Mouse (Mus musculus): Measurements from ENCODE around the gene Tnfaip8l1. TPM values are rescaled to one million over a fixed set of nuclear protein-coding genes. Genes with fewer than 3 reads are reported as not detected.

Tnfaip8l1 gene
- total RNA-seq, 4 experiments from 2014 or later = 2.2 to 4.2 (median 3.8) TPM

Small RNA genes within 50 kb of the gene (microRNA-seq; reads per million reads assigned to microRNA genes)
- gene Gm44397 = 0 reads per million in 2 experiments

Other genes starting within 250 kb of the Tnfaip8l1 start
- 1 to 10 TPM; 2.9 to 7.1 (median 4.9) TPM for gene Zfp119b, start 213.0 kb upstream of the Tnfaip8l1 start, total RNA-seq (2022)
- gene Ebi3, start 209.8 kb upstream of the Tnfaip8l1 start, total RNA-seq (2022) = 1 to 10 TPM in 3 of 4 experiments, under 1 TPM in 1; 0.49 to 2.0 (median 1.5) TPM
- 10 to 100 TPM; 18.6 to 21.4 (median 20.3) TPM for gene Yju2, start 203.4 kb upstream of the Tnfaip8l1 start, total RNA-seq (2022)
- gene Shd, start 192.0 kb upstream of the Tnfaip8l1 start, total RNA-seq (2022) = 1 to 10 TPM; 1.7 to 4.8 (median 3.0) TPM
- gene Fsd1, start 176.0 kb upstream of the Tnfaip8l1 start, total RNA-seq (2022) = 1 to 10 TPM in 3 of 4 experiments, under 1 TPM in 1; 0.87 to 3.4 (median 2.9) TPM
- gene Stap2, start 156.9 kb upstream of the Tnfaip8l1 start, total RNA-seq (2022) = 1 to 10 TPM; 4.8 to 9.3 (median 6.8) TPM
- gene Mpnd, start 156.8 kb upstream of the Tnfaip8l1 start, total RNA-seq (2022) = 100 to 1,000 TPM; 101 to 119 (median 110) TPM
- 10 to 100 TPM; 44.3 to 52.5 (median 49.9) TPM for gene Sh3gl1, start 125.8 kb upstream of the Tnfaip8l1 start, total RNA-seq (2022)
- gene Chaf1a, start 122.0 kb upstream of the Tnfaip8l1 start, total RNA-seq (2022) = 1 to 10 TPM; 3.8 to 6.0 (median 4.3) TPM
- 10 to 100 TPM; 67.6 to 93.5 (median 82.6) TPM for gene Ubxn6, start 87.4 kb upstream of the Tnfaip8l1 start, total RNA-seq (2022)
- gene Hdgfl2, start 82.8 kb upstream of the Tnfaip8l1 start, total RNA-seq (2022) = 100 to 1,000 TPM in 1 of 4 experiments, 10 to 100 TPM in 3; 55.6 to 123 (median 80.3) TPM
- 100 to 1,000 TPM in 1 of 4 experiments, 10 to 100 TPM in 3; 45.4 to 191 (median 87.0) TPM for gene Plin4, start 52.7 kb upstream of the Tnfaip8l1 start, total RNA-seq (2022)
- gene Plin5, start 44.9 kb upstream of the Tnfaip8l1 start, total RNA-seq (2022) = 10 to 100 TPM; 20.4 to 32.6 (median 26.9) TPM
- 10 to 100 TPM; 14.5 to 34.6 (median 16.4) TPM for gene Lrg1, start 40.5 kb upstream of the Tnfaip8l1 start, total RNA-seq (2022)
- 10 to 100 TPM in 2 of 4 experiments, 1 to 10 TPM in 2; 6.6 to 12.7 (median 10.9) TPM for gene Sema6b, start 22.1 kb upstream of the Tnfaip8l1 start, total RNA-seq (2022)
- 10 to 100 TPM; 49.4 to 62.3 (median 54.2) TPM for gene Mydgf, start 21.4 kb downstream of the Tnfaip8l1 start, total RNA-seq (2022)
- gene Dpp9, start 56.4 kb downstream of the Tnfaip8l1 start, total RNA-seq (2022) = 10 to 100 TPM; 35.6 to 41.4 (median 39.6) TPM
- 10 to 100 TPM; 30.4 to 32.5 (median 31.2) TPM for gene Fem1a, start 94.3 kb downstream of the Tnfaip8l1 start, total RNA-seq (2022)
- 10 to 100 TPM; 23.9 to 26.3 (median 24.8) TPM for gene Ticam1, start 114.3 kb downstream of the Tnfaip8l1 start, total RNA-seq (2022)
- gene Plin3, start 130.4 kb downstream of the Tnfaip8l1 start, total RNA-seq (2022) = 100 to 1,000 TPM in 3 of 4 experiments, 10 to 100 TPM in 1; 92.6 to 117 (median 103) TPM
- gene Arrdc5, start 137.8 kb downstream of the Tnfaip8l1 start, total RNA-seq (2022) = not detected
- 1 to 10 TPM; 1.8 to 3.4 (median 2.6) TPM for gene Uhrf1, start 140.8 kb downstream of the Tnfaip8l1 start, total RNA-seq (2022)
- 10 to 100 TPM; 36.7 to 54.1 (median 47.4) TPM for gene Kdm4b, start 163.6 kb downstream of the Tnfaip8l1 start, total RNA-seq (2022)